Mouse (Mus musculus): Measurements from ENCODE around the gene Fam129b.

Gene Fam129b

GRCm38 (mm10) chr2:32892490-32892889 lies 16.6 kb downstream of the Fam129b start:
- DNase-seq (ENCODE audit: low read depth), result no peak

DNA sequence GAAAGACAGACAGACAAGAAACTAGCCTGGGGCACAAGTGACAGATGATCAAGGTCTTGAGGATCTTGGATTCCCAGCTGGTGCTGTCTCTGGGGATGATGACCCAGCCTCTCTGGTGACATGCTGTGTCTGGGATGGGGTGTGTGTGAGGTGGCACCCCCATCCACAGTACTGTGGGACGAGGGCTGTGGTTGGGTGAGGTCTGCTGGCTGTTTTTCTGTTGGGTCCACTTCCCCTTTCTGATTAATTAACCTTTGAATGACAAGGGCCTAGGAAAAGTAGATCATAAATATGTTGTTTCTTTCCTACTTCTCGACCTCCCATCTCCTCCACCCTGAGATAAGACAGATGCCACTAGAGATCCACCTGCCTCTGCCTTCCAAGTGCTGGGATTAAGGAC lies 18.2 kb downstream of the Fam129b start:
- DNase-seq (ENCODE audit: low read depth), result peak; percentile 66

GRCm38 (mm10) chr2:32895606-32896106 lies 19.7 kb downstream of the Fam129b start:
- DNase-seq (ENCODE audit: low read depth), result no peak

DNA sequence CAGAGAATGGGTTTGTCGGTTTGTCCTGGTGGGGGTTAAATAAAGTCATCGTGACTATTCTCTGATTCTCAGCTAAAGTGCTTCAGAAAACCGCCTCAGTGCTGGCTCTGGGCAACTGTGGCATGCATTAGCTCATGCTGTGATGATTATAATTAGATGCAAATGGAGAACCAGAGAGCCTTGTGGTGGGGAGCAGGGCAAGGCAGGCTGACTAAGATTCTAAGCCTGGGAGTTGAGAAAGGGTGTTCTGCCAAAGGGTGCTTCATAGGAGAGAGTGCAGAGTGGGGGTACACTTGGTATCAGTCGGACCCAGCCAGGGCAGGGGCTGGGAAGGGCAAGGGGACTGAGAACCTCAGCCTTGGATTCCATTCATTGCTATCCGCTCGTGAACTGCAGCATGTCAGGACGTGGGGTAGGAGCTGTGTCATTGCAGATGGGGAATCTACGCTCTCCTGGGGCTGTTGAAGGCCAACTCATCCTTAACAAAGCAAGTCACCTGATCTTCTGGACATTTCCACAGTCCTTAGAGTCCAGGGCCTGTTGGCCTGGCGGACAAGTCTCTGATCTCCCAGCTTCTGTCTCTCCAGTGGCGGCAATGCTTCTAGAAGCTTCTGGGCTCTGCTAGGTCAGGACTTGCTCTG lies 20.7 kb downstream of the Fam129b start:
- DNase-seq (ENCODE audit: low read depth), result no peak

DNA sequence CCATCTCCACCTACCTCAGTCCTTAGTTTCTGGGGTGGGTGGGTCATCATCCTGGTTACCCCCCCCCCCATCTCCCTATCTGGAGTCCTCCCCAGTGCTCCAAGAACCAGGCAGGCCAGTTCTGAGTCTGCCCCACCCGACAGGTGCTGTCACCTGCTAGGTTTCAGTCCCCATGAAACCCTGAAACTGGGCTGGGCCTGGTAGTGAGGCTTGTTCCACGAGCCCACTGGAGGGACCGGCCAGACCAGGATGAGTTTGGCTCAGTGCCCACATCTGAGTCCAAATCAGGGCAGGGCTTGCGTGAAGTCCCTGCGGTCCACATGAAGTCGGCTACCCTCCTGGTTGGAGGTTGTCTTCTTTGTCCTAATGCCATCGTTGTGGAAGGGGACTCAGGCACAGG lies 23.1 kb downstream of the Fam129b start:
- no peak for DNase-seq (ENCODE audit: low read depth)

- DNase-seq (ENCODE audit: low read depth), result no peak
Observed at GRCm38 (mm10) chr2:32902126-32902525, 26.2 kb downstream of the Fam129b start.

DNA sequence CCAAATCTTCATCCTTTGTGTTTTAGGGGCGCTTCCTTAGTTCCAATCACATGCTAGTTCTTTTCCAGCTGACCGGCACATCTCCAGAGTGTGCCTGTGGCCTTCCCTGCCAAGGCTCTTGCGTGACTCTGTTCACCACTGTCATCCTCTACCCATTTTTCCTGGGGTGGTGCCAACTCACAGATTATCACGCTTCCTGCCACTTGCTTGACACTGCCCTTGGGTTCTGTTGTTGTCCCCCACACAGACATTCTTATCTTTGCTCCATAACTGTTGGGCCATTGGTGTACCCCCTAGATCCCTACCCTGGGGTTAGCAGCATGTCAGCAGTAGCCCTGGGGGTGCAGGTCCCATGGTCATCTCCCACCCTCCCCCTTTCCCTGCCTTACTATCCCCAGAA lies 27.6 kb downstream of the Fam129b start:
- peak; percentile 75 for DNase-seq (ENCODE audit: low read depth)

GRCm38 (mm10) chr2:32904637-32905036 lies 28.7 kb downstream of the Fam129b start:
- DNase-seq (ENCODE audit: low read depth), result no peak

- no peak for DNase-seq (ENCODE audit: low read depth)
Observed at GRCm38 (mm10) chr2:32905297-32905696, 29.4 kb downstream of the Fam129b start.

GRCm38 (mm10) chr2:32907442-32907841 lies 31.5 kb downstream of the Fam129b start:
- peak; percentile 52 for DNase-seq (ENCODE audit: low read depth)

DNA sequence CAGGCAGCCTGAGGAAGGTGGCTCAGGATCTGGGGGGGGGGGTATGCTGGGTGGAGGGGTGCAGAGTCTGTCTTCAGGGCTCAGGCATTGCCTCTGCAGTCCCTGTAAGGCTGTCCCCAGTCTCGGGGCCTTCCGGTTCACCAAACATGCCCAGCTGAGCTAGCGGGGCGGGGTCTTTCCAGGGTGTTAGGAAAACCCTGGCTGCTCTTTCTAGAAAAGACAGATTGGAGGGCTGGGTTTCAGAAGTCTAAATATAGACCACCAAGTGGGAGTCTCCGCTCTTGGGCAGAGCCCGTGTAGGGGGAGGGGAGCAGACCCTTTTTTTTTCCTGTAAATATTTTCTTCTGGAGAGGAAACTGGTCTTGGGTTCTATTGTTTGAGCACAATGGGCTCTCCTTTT lies 32.4 kb downstream of the Fam129b start:
- DNase-seq (ENCODE audit: low read depth), result no peak

- DNase-seq (ENCODE audit: low read depth), result no peak
Observed at GRCm38 (mm10) chr2:32908796-32909195, 32.9 kb downstream of the Fam129b start.

- no peak for DNase-seq (ENCODE audit: low read depth)
Observed at GRCm38 (mm10) chr2:32911639-32912182, 35.8 kb downstream of the Fam129b start.

GRCm38 (mm10) chr2:32912210-32912804 lies 36.4 kb downstream of the Fam129b start:
- peak; percentile 91 for DNase-seq (ENCODE audit: low read depth)

- no peak for DNase-seq (ENCODE audit: low read depth)
Observed at GRCm38 (mm10) chr2:32914362-32914761, 38.4 kb downstream of the Fam129b start.

GRCm38 (mm10) chr2:32914896-32915295 lies 39.0 kb downstream of the Fam129b start:
- DNase-seq (ENCODE audit: low read depth), result no peak

- peak; percentile 91 for DNase-seq (ENCODE audit: low read depth)
Observed at GRCm38 (mm10) chr2:32917526-32917925, 41.6 kb downstream of the Fam129b start.

GRCm38 (mm10) chr2:32918391-32918790 lies 42.5 kb downstream of the Fam129b start:
- no peak for DNase-seq (ENCODE audit: low read depth)

DNA sequence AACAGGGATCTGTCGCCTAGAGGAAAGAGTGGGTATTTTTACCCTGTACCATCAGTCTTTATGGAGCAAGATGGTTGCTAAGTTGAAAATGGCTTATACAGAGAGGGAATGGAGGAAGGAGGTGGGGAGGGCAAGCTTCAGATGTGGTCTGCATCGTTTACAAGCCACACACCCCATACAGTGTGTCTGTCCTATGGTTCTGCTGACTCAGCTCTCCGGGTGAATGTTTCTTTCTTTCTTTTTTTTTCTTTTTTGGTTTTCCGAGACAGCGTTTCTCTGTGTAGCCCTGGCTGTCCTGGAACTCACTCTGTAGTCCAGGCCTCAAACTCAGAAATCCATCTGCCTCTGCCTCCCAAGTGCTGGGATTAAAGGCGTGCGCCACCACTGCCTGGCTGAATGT lies 45.3 kb downstream of the Fam129b start:
- DNase-seq (ENCODE audit: low read depth), result no peak

DNA sequence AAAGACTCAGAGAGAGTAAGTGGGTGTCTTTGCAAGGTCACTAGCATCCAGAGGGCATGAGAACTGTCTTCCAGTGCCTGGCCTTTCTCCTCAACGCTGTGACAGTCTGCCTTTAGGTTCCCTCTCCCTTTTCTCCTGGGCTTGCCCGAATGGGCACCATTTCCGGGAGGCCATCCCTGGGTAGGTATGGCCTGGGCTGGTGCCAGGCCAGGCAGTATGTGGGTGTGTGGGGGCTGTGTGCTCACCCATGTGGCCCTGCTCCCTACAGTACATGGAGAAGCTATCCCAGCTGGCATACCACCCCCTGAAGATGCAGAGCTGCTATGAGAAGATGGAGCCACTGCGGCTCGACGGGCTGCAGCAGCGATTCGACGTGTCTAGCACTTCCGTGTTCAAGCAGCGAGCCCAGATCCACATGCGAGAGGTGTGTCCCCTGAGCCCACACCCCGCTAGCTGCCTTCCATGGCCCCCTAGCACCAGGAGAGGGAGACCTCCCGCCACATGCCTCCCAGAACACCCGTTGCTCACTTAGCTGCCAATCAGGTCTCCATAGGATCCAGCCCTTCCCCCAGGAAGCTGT lies 46.0 kb downstream of the Fam129b start:
- no peak for DNase-seq (ENCODE audit: low read depth)

- DNase-seq (ENCODE audit: low read depth), result no peak
Observed at GRCm38 (mm10) chr2:32922564-32922963, 46.6 kb downstream of the Fam129b start.

DNA sequence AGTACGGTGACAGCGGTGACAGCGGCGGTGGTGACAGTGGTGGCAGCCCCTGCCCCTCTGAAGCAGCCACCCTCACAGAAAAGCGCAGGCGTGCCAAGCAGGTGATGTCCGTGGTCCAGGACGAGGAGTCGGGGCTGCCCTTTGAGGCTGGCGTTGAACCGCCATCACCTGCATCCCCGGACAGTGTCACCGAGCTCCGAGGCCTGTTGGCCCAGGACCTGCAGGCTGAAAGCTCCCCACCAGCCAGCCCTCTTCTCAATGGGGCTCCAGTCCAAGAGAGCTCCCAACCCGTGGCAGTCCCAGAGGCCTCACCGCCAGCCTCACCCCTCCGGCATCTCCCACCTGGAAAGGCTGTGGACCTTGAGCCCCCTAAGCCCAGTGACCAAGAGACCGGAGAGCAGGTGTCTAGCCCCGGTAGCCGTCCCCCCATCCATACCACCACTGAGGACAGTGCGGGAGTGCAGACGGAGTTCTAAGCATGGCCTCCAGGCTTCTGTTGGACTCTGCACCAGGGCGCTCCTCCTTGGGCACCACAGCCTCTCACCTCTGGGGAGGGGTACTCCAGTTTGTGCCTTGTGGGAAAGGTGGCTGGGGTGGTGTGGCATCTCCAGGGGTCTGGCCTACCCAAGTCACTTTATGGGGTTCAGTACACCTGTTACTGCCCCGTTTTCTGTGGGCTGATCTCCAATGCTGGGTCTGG lies 47.8 kb downstream of the Fam129b start:
- DNase-seq (ENCODE audit: low read depth), result no peak
